Mouse (Mus musculus) intestine, embryonic 14.5 days (tissue): Measurements from ENCODE around the gene Malrd1. TPM values are rescaled to one million over a fixed set of nuclear protein-coding genes. Genes with fewer than 3 reads are reported as not detected.

Experiments
- ATAC-seq: fragments of 200-750 bp; cut with Nextera tagmentation; replicated peaks from 2 replicates; pipeline ENCODE4 v1.8.0; 2017; ENCODE audit warnings: low read depth, moderate number of reproducible peaks, moderate TSS enrichment, moderate library complexity; ENCODE audit not compliant: low FRiP score, low TSS enrichment
- DNase-seq: peaks from one replicate; pipeline ENCODE4 v3.0.0-alpha.2; 2018; ENCODE audit warnings: low spot score
- H3K27ac ChIP-seq: fragments of 300-500 bp; sonication (generic); 2 replicates; pipeline ENCODE4 v1.5.1; 2014; ENCODE audit warnings: low read depth, mild to moderate bottlenecking, control low read depth
- H3K27me3 ChIP-seq: fragments of 300-500 bp; sonication (generic); replicated peaks from 2 replicates; pipeline ENCODE4 v1.6.1; 2014; ENCODE audit warnings: low read length, control low read depth; ENCODE audit not compliant: control insufficient read depth, insufficient read depth
- H3K36me3 ChIP-seq: fragments of 300-500 bp; sonication (generic); 2 replicates; pipeline ENCODE4 v1.6.1; 2014; ENCODE audit warnings: low read length, control low read depth; ENCODE audit not compliant: control insufficient read depth, insufficient read depth
- H3K4me1 ChIP-seq: fragments of 300-500 bp; sonication (generic); replicated peaks from 2 replicates; pipeline ENCODE4 v1.6.1; 2014; ENCODE audit warnings: low read length, control low read depth, mixed read lengths; ENCODE audit not compliant: control insufficient read depth, insufficient read depth
- H3K4me2 ChIP-seq: fragments of 300-500 bp; sonication (generic); 2 replicates; pipeline ENCODE4 v1.6.1; 2014; ENCODE audit warnings: low read length
- H3K4me3 ChIP-seq: fragments of 300-500 bp; sonication (generic); 2 replicates; pipeline ENCODE4 v1.5.1; 2014; ENCODE audit warnings: low read depth, low read length, control low read depth, mixed read lengths
- H3K9ac ChIP-seq: fragments of 300-500 bp; sonication (generic); 2 replicates; pipeline ENCODE4 v1.6.1; 2014; ENCODE audit warnings: mild to moderate bottlenecking, low read length
- H3K9me3 ChIP-seq: fragments of 300-500 bp; sonication (generic); 2 replicates; pipeline ENCODE4 v1.6.1; 2016; ENCODE audit warnings: low read length, control low read depth; ENCODE audit not compliant: control insufficient read depth
- WGBS: fragments of 180-500 bp; shearing (Covaris S2); extraction: QIAGEN DNeasy Blood & Tissue Kit; methylation state at CpG from one replicate; pipeline ENCODE4 v1.1.7; 2014; 5-methylcytosine and 5-hydroxymethylcytosine counted together
- polyA plus RNA-seq: library from polyadenylated mRNA; unstranded; fragments of >200 nt; fragmentation: Nextera tagmentation; extraction: Ambion mirVana; gene quantifications from 2 replicates; pipeline ENCODE4 v1.2.1, GENCODE M21; 2014

Malrd1 gene
- polyA plus RNA-seq, 1 experiment from 2014 or later: 1.8 TPM

- Histone ChIP-seq H3K9ac (no peak overlapping the region), H3K27ac (no peak overlapping the region), H3K4me1 (0 out of 2 replicates have a peak, but pooled peaks cover 3% of the 10 kb centered on the region), H3K36me3 (no peaks in the 10 kb centered on the region), H3K4me2 (no peak overlapping the region), H3K4me3 (no peak overlapping the region), H3K9me3 (no peaks in the 10 kb centered on the region), H3K27me3 (no peaks in the 10 kb centered on the region)
- DNase-seq: no peak
- no peak for ATAC-seq
- 33% methylated on average over 1 of the region's 1 CpGs for WGBS
These were observed 621.7 kb downstream of the Malrd1 start for GRCm38 (mm10) chr2:16147999-16148398.

DNA sequence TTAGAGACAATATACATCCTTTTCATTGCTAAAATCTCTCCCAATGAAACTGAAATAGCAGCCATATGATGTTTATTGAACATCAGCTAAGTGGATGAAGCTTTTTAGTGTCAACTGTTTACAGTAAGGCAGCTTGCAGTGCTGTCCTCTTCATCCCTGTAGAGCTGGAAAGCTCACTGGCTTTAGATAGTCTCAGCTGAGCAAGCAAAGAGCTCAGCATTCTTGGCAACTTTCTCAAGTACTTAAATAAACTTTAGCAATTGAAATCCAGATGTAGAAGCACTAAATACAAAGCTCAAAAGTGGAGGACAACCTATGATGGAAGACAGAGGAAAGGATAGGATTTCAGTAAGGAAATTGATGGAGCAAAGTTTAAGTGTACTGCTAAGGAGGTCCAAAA lies 626.3 kb downstream of the Malrd1 start:
- no peak overlapping the region for H3K27ac ChIP-seq
- no peak overlapping the region for H3K4me3 ChIP-seq
- H3K4me2 ChIP-seq: no peak overlapping the region
- H3K4me1 ChIP-seq: 0 out of 2 replicates have a peak, but pooled peaks cover 3% of the 10 kb centered on the region
- no peaks in the 10 kb centered on the region for H3K9me3 ChIP-seq
- ATAC-seq (no peak), DNase-seq (no peak)
- H3K9ac ChIP-seq: no peak overlapping the region
- H3K27me3 ChIP-seq: no peaks in the 10 kb centered on the region
- H3K36me3 ChIP-seq: no peaks in the 10 kb centered on the region

DNA sequence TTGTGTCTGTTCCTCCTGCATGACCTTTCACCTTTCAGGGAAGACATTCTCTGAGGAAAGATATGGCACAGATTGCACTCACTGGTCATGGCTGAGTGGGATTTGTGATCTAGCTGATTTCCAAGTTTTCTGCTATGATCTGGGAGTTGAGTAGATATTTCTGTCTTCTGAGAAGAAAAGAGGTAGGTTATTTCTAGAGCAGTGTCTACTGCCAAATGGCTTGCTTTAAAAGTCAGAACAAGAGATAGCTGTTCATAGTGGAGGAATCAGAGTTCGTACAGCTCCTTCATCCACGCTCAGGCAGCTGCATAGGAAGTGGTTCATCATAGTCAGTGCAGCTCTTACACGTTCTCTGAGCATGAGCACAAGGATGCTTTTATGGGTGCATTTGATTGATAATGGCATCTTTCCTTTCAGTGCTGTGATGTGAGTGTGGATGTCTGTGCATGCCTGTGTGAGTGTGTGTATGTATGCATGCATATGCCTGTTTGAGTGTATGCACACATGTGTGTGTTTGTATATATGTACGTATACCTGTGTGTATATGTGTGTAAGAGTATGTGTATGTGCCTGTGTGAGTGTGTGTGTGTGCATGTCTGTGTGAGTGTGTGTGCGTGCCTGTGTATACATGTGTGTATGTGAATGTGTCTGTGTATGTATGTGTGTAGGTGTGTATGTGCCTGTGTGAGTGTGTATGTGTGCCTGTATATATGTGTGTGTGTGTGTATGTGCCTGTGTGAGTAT lies 637.1 kb downstream of the Malrd1 start:
- H3K27ac ChIP-seq: no peak overlapping the region
- DNase-seq (no peak), ATAC-seq (no peak)
- no peaks in the 10 kb centered on the region for H3K36me3 ChIP-seq
- H3K9ac ChIP-seq: no peak overlapping the region
- H3K4me3 ChIP-seq: no peak overlapping the region
- H3K9me3 ChIP-seq: no peaks in the 10 kb centered on the region
- no peaks in the 10 kb centered on the region for H3K27me3 ChIP-seq
- no peaks in the 10 kb centered on the region for H3K4me1 ChIP-seq
- H3K4me2 ChIP-seq: no peak overlapping the region
- WGBS: 60% methylated on average over 5 of the region's 5 CpGs

DNA sequence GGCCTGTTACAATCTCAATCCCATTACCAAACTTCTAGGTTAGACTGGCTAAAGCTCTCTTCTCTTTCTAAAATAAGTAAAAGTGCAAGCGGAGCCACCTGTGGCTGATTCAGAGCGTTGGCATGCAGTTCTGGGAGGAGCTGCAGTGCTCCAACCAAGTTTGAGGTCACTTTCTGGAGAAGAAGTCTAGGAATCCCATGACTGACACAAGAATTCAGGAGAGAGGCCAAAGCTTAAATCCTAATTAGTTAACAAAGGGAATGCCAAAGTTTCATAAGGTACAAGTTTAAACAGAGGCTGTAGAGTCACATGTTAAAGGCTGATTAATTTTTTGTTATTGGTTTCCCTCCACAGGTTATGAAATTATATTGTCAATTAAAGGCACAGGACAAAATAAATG lies 642.3 kb downstream of the Malrd1 start:
- no peaks in the 10 kb centered on the region for H3K4me1 ChIP-seq
- no peaks in the 10 kb centered on the region for H3K9me3 ChIP-seq
- 80% methylated on average over 2 of the region's 2 CpGs for WGBS
- DNase-seq (no peak), ATAC-seq (no peak)
- no peak overlapping the region for H3K4me3 ChIP-seq
- no peak overlapping the region for H3K27ac ChIP-seq
- no peaks in the 10 kb centered on the region for H3K27me3 ChIP-seq
- H3K4me2 ChIP-seq: no peak overlapping the region
- no peak overlapping the region for H3K9ac ChIP-seq
- H3K36me3 ChIP-seq: no peaks in the 10 kb centered on the region

- Histone ChIP-seq H3K4me2 (no peak overlapping the region), H3K4me3 (no peak overlapping the region), H3K27ac (no peak overlapping the region), H3K4me1 (no peaks in the 10 kb centered on the region), H3K36me3 (no peaks in the 10 kb centered on the region), H3K9ac (no peak overlapping the region), H3K27me3 (no peaks in the 10 kb centered on the region), H3K9me3 (no peaks in the 10 kb centered on the region)
- no peak for DNase-seq
- ATAC-seq: no peak
These were observed 645.8 kb downstream of the Malrd1 start for GRCm38 (mm10) chr2:16172086-16172485.

- Histone ChIP-seq H3K9me3 (no peaks in the 10 kb centered on the region), H3K36me3 (no peaks in the 10 kb centered on the region), H3K27ac (no peak overlapping the region), H3K4me3 (no peak overlapping the region), H3K9ac (no peak overlapping the region), H3K4me1 (no peaks in the 10 kb centered on the region), H3K4me2 (no peak overlapping the region), H3K27me3 (no peaks in the 10 kb centered on the region)
- WGBS: 51% methylated on average over 2 of the region's 2 CpGs
- DNase-seq (no peak), ATAC-seq (no peak)
These were observed 647.1 kb downstream of the Malrd1 start for GRCm38 (mm10) chr2:16173355-16173754.

GRCm38 (mm10) chr2:16182140-16182539 lies 655.9 kb downstream of the Malrd1 start:
- Histone ChIP-seq H3K4me1 (no peaks in the 10 kb centered on the region), H3K9ac (no peak overlapping the region), H3K36me3 (no peaks in the 10 kb centered on the region), H3K27ac (no peak overlapping the region), H3K27me3 (no peaks in the 10 kb centered on the region), H3K4me3 (no peak overlapping the region), H3K9me3 (no peaks in the 10 kb centered on the region), H3K4me2 (no peak overlapping the region)
- DNase-seq (no peak), ATAC-seq (no peak)
- 81% methylated on average over 2 of the region's 2 CpGs for WGBS

- no peaks in the 10 kb centered on the region for H3K4me1 ChIP-seq
- ATAC-seq (no peak), DNase-seq (no peak)
- no peaks in the 10 kb centered on the region for H3K27me3 ChIP-seq
- no peak overlapping the region for H3K27ac ChIP-seq
- H3K9me3 ChIP-seq: no peaks in the 10 kb centered on the region
- no peak overlapping the region for H3K4me2 ChIP-seq
- no peak overlapping the region for H3K9ac ChIP-seq
- 85% methylated on average over 2 of the region's 2 CpGs for WGBS
- no peak overlapping the region for H3K4me3 ChIP-seq
- H3K36me3 ChIP-seq: no peaks in the 10 kb centered on the region
These were observed 656.9 kb downstream of the Malrd1 start for GRCm38 (mm10) chr2:16183158-16183557.

DNA sequence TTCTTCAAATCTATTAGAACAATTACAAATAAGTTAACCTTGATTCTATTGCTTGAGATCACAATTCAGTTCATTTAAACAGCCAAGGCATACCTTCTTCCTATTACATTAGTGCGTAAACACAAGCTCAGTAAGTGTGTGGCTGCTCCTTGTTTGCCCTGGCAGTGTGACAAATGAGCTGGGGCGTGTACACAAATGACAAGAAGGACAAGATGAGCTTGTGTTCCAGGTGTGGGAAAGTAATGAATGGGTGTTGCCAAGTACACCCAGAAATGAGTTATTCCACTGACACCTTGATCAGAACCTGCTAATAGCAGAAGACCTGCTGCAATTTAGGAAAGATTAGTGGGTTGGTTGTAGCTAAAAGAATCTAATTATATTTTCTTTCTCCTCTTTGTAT lies 683.7 kb downstream of the Malrd1 start:
- Histone ChIP-seq H3K4me1 (no peaks in the 10 kb centered on the region), H3K27me3 (no peaks in the 10 kb centered on the region), H3K27ac (no peak overlapping the region), H3K36me3 (no peaks in the 10 kb centered on the region), H3K9me3 (no peaks in the 10 kb centered on the region), H3K4me3 (no peak overlapping the region), H3K4me2 (no peak overlapping the region), H3K9ac (no peak overlapping the region)
- DNase-seq: no peak
- 69% methylated on average over 2 of the region's 2 CpGs for WGBS
- ATAC-seq: no peak
